Mouse (Mus musculus) liver, adult 2 months (tissue): Measurements from ENCODE around the gene Acacb. TPM values are rescaled to one million over a fixed set of nuclear protein-coding genes. Genes with fewer than 3 reads are reported as not detected.

Experiments
- DNase-seq: peaks from one replicate; pipeline ENCODE4 v3.0.0-alpha.2; 2011; ENCODE audit warnings: low read depth, low spot score; ENCODE audit errors: extremely low read depth
- H3K27ac ChIP-seq: fragments of 200-500 bp; replicated peaks from 2 replicates; pipeline ENCODE4 v1.5.1; 2012; ENCODE audit warnings: low read depth, mild to moderate bottlenecking, control low read depth, inconsistent platforms, low read length; ENCODE audit not compliant: insufficient read depth
- H3K27me3 ChIP-seq: fragments of 200-500 bp; 2 replicates; pipeline ENCODE4 v1.6.1; 2012; ENCODE audit warnings: mild to moderate bottlenecking, moderate library complexity, low read length, inconsistent platforms; ENCODE audit not compliant: control insufficient read depth, insufficient read depth
- H3K36me3 ChIP-seq: fragments of 200-500 bp; 2 replicates; pipeline ENCODE4 v1.6.1; 2012; ENCODE audit warnings: low read length, inconsistent platforms; ENCODE audit not compliant: control insufficient read depth, insufficient read depth
- H3K4me1 ChIP-seq: fragments of 200-500 bp; 2 replicates; pipeline ENCODE4 v1.6.1; 2011; ENCODE audit warnings: low read length; ENCODE audit not compliant: control insufficient read depth, insufficient read depth
- H3K4me3 ChIP-seq: fragments of 200-500 bp; 2 replicates; pipeline ENCODE4 v1.5.1; 2011; ENCODE audit warnings: low read depth, mild to moderate bottlenecking, control low read depth, low read length, moderate library complexity; ENCODE audit not compliant: insufficient read depth
- H3K79me2 ChIP-seq: fragments of 200-500 bp; 2 replicates; pipeline ENCODE4 v1.6.1; 2012; ENCODE audit warnings: inconsistent platforms, mild to moderate bottlenecking, low read length, moderate library complexity; ENCODE audit not compliant: control insufficient read depth, insufficient read depth
- H3K9ac ChIP-seq: fragments of 200-500 bp; 2 replicates; pipeline ENCODE4 v1.6.1; 2012; ENCODE audit warnings: low read depth, mild to moderate bottlenecking, control low read depth, inconsistent platforms, low read length
- CTCF ChIP-seq: fragments of 200-500 bp; IDR thresholded peaks from 2 replicates; pipeline ENCODE4 v1.5.1; 2011; ENCODE audit warnings: low read depth, low read length, control low read depth
- POLR2A ChIP-seq: fragments of 200-500 bp; IDR thresholded peaks from 2 replicates; pipeline ENCODE4 v1.6.1; 2011; ENCODE audit warnings: low read length, control low read depth; ENCODE audit not compliant: insufficient read depth; ENCODE audit errors: extremely low read depth
- WGBS: fragments of 180-500 bp; shearing (Covaris S2); methylation state at CpG from one replicate; pipeline ENCODE4 v1.1.7; 2018; 5-methylcytosine and 5-hydroxymethylcytosine counted together
- polyA plus RNA-seq: library from polyadenylated mRNA; depleted of rRNA; stranded (reverse); fragments of >200 nt; gene quantifications from 2 replicates; pipeline ENCODE4 v1.2.3, GENCODE M21; 2012
- total RNA-seq: library from RNA; depleted of rRNA; stranded (reverse); fragments of >200 nt; gene quantifications from 2 replicates; pipeline ENCODE4 v1.2.3, GENCODE M21; 2014

The Acacb gene
- total and polyA plus RNA-seq, 2 experiments: 39.4 to 45.8 TPM

DNA sequence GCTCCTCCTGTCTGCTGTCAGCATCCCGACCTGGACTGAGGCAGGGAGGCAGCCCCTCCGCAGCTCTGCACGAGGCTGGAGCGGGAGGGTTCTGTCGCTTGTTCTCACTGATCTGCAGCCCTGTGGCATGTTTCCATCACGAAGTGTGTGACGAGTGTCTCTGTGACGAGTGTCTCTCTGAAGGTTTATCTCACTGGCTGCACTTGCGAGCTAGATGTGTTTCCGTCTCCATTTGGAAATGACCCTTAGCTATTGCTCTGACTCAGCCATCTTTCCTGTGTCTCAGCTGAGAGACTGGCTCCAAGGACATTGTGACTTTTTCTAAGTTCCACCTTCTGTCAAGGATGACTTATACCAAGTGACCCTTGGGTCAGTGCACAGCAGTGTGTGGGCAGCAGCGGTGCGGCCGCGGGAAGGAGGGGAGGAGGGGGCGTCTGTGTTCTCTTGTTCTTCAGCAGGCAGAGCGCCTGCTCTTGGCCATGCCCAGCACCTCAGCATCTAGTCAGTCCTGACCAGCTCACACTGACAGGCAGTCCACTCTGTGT lies 39.9 kb upstream of the Acacb start:
- Histone ChIP-seq H3K27me3 (no peaks in the 10 kb centered on the region), H3K4me3 (no peak overlapping the region), H3K79me2 (no peaks in the 10 kb centered on the region; the same call in 1 of the 2 replicates), H3K27ac (no peak overlapping the region), H3K9ac (no peak overlapping the region), H3K4me1 (no peaks in the 10 kb centered on the region), H3K36me3 (peaks cover 12% of the 10 kb centered on the region; the same call in 1 of the 2 replicates)
- DNase-seq: no peak
- TF ChIP-seq CTCF: no peak
- TF ChIP-seq POLR2A: no peak
- 85% methylated on average over 16 of the region's 16 CpGs for WGBS

DNA sequence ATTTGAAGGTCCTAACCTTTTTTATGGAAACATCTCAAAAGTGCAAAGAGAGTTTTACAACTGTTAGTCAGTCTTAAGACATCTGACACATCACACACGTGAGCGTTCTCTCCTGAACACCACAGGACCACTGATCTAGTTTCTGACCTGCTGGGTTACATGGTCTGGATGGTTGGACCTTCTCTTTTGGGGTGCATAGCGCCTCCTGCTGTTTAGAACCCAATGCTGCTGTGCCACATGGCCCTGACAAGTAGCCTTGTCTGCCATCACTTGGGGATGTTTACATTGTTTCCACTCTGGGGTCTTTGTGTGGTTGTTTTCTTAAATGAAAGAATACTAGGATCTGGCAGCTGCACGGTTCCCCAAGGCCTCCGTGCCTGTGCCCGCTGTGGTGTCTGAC lies 33.0 kb upstream of the Acacb start:
- Histone ChIP-seq H3K79me2 (no peaks in the 10 kb centered on the region), H3K36me3 (peaks cover 11% of the 10 kb centered on the region; the same call in 1 of the 2 replicates), H3K27ac (no peak overlapping the region), H3K4me1 (no peaks in the 10 kb centered on the region), H3K9ac (no peak overlapping the region), H3K4me3 (no peak overlapping the region), H3K27me3 (no peaks in the 10 kb centered on the region)
- TF ChIP-seq POLR2A (no peak), CTCF (peak; percentile 38; the same call in 1 of the 2 replicates)
- 92% methylated on average over 6 of the region's 6 CpGs for WGBS
- DNase-seq: no peak

DNA sequence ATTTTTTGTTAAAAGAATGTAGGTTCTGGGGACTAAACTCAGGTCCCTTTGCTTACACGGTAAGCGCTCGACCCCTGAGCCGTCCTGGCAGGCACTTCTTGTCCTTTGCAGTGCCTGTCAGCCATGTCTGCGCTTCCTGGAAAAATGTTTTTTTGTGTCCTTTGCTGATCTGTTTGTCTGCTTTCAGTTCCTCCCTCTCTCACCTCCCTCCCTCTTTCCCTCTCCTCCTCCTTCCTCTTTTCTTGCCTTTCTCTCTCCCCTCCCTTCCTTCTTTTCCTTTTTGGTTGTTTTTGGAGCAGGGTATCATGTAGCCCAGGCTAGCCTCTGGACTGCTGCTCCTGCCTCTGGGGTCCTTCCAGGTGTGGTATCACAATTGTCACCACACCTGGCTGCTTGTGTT lies 31.3 kb upstream of the Acacb start:
- Histone ChIP-seq H3K27me3 (no peaks in the 10 kb centered on the region), H3K4me3 (no peak overlapping the region), H3K4me1 (no peaks in the 10 kb centered on the region), H3K9ac (no peak overlapping the region), H3K27ac (no peak overlapping the region), H3K79me2 (no peaks in the 10 kb centered on the region), H3K36me3 (peaks cover 2% of the 10 kb centered on the region; the same call in 1 of the 2 replicates)
- DNase-seq: no peak
- WGBS: 88% methylated on average over 5 of the region's 5 CpGs
- TF ChIP-seq CTCF: no peak
- no peak for TF ChIP-seq POLR2A

DNA sequence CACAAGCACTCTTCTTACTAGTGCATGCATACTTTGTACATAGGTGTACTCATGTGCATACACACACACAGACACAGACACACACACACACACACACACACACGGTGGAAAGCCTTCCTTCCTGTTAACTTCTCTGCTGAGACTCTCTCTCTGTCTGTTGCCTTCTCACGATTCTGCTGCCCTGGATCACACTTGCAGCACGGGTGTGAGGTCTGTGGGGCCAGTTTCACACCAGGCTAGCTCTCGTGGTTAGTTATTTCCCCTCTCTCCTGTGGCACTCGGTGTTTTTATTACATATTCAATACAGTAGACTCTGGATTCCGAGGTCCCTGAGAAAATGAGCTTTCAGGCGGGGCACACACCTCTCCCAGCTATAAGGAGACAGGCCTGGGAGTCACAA lies 29.7 kb upstream of the Acacb start:
- Histone ChIP-seq H3K9ac (no peak overlapping the region), H3K36me3 (peaks cover 8% of the 10 kb centered on the region), H3K79me2 (no peaks in the 10 kb centered on the region), H3K27me3 (no peaks in the 10 kb centered on the region), H3K4me1 (no peaks in the 10 kb centered on the region), H3K4me3 (no peak overlapping the region), H3K27ac (no peak overlapping the region)
- no peak for DNase-seq
- TF ChIP-seq CTCF (no peak), POLR2A (no peak)
- 84% methylated on average over 7 of the region's 7 CpGs for WGBS

DNA sequence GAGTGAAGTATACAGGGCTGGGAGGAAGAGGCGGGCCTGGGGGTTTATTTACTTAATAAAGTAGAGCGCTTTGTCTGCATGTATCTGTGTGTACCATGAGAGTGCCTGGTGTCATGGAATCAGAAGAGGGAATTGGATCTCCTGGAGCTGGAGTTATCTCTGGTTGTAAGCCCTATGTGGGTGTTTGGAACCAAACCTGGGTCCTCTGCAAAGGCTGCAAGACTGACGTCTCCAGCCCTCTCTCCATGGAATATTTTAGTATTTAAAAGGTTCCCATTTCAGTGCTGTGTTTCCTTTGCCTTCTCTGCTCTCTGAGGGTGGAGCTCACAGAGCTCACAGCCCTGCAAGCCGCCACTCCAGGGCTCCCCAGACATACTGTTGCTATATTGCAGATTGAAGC lies 26.5 kb upstream of the Acacb start:
- Histone ChIP-seq H3K27me3 (no peaks in the 10 kb centered on the region), H3K4me1 (no peaks in the 10 kb centered on the region), H3K9ac (no peak overlapping the region), H3K36me3 (peaks cover 12% of the 10 kb centered on the region), H3K4me3 (no peak overlapping the region), H3K79me2 (no peaks in the 10 kb centered on the region), H3K27ac (no peak overlapping the region)
- TF ChIP-seq CTCF: no peak
- no peak for TF ChIP-seq POLR2A
- no peak for DNase-seq
- WGBS: 96% methylated on average over 4 of the region's 4 CpGs

DNA sequence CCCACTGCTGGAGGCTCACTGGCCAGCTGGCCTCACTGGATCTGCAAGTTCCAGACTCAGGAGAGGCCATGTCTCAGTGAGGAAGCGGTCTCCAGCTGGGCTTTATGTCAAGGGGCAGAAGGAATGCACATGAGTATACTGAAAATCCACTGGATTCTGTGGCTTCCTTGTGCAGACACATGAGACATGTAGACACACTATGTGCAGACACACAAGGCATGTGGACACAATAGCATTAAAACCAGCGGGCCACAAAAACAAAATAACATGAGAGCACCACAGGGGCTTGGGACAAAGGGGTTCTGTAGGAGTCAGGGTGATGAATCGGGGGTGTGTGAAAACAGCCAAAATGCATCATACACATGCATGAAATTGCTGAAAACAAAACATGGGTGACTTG lies 20.3 kb upstream of the Acacb start:
- Histone ChIP-seq H3K79me2 (no peaks in the 10 kb centered on the region), H3K4me1 (no peaks in the 10 kb centered on the region), H3K9ac (no peak overlapping the region), H3K27me3 (no peaks in the 10 kb centered on the region), H3K4me3 (no peak overlapping the region), H3K36me3 (peaks cover 8% of the 10 kb centered on the region), H3K27ac (no peak overlapping the region)
- TF ChIP-seq POLR2A (no peak), CTCF (no peak)
- over 99% methylated on average over 3 of the region's 3 CpGs for WGBS
- no peak for DNase-seq
